Mouse (Mus musculus) gastrocnemius, postnatal 36 days (tissue): Measurements from ENCODE around the gene L3hypdh. TPM values are rescaled to one million over a fixed set of nuclear protein-coding genes. Genes with fewer than 3 reads are reported as not detected.

Experiments
- DNase-seq, 2 experiments: peaks; one replicate each; pipeline ENCODE4 v3.0.0; 2022
- intact Hi-C: fragments of 180-260 bp; cut with DNase I; formaldehyde crosslinking; loops from one replicate; pipeline ENCODE4 v1.15.1; 2025
- long read RNA-seq, 2 experiments: library from polyadenylated mRNA; stranded (forward); transcript quantifications; one replicate each; pipeline ENCODE4 v2.0.0; 2021
- total RNA-seq, 2 experiments: library from RNA; stranded (reverse); gene quantifications; 2 replicates each; pipeline ENCODE4 v1.2.3; 2021

Gene L3hypdh
- total RNA-seq, result under 1 TPM; 0.87 to 0.94 TPM
- long read RNA-seq, experiment 1, result 0 reads
- long read RNA-seq, experiment 2, partial matches to known transcripts, result 1 of 3 reads
- long read RNA-seq, experiment 2, other reads (novel, unspliced or antisense), result 0 of 3 reads

DNA sequence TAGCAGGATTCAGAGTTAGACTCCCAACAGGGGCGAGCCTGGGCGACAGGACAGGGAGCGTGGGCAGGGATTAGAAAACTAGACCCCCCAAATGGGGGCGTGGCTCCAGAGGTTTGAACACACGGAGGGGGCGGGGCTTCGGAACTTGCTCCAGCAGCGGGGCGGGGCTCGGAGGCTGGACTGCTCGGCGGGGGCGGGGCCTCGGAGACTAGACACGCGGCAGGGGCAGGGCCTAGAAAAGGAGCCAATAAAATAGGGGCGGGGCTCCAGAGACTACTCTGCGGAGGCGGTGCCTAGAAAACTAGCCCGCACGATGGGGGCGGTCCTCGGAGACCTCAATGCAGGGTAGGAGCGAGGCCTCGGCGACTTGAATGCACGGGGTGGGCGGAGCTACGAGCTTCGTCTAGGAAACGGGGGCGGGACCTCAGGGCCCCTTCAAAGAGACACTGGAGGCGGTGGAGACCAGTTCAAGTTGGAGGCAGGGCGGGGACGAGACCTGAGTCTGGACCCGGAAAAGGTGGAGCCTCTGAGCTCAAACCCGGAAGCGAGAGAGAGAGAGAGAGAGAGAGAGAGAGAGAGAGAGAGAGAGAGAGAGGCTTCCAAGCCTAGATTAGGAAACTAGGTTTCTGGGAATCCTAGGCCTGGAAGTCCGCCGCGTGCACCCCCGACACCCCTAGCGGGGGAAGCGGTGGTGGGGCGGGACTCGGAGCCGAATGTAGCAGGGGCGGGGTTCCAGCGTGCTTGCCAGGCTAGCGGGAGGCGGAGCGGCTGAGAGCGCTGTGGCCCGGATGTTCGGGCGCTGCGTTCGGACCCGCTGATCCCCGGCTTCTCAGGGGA is at the start of gene L3hypdh, which contains the start of gene Jkamp:
L3hypdh (minus strand) TSS at position 111 of the 837 bp plus-strand sequence.
Jkamp (plus strand) TSS at position 261 of the 837 bp plus-strand sequence.
- DNase-seq, result peak; percentile 97 to 99
- intact Hi-C loops, result no loop called here

DNA sequence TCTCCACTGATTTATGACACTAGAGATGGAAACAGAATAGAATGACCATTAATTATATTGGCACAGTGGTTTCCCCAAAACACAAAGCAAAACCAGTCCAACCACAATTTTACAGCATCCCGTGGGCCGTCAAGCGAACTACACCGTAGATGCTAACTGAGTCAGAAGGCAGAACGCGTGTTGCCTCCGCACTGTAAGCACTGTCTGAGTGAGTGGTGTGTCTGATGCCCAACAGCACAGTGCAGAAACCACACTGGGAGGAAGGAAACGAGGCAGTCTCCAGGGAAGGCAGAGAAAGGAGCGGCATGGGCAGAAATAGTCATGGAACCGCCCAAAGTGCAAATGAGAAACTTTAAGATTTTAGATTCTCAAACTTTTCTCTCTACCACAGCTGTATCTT is 44.0 kb upstream of the L3hypdh start:
- intact Hi-C loops, result no loop called here
- no peak for DNase-seq

DNA sequence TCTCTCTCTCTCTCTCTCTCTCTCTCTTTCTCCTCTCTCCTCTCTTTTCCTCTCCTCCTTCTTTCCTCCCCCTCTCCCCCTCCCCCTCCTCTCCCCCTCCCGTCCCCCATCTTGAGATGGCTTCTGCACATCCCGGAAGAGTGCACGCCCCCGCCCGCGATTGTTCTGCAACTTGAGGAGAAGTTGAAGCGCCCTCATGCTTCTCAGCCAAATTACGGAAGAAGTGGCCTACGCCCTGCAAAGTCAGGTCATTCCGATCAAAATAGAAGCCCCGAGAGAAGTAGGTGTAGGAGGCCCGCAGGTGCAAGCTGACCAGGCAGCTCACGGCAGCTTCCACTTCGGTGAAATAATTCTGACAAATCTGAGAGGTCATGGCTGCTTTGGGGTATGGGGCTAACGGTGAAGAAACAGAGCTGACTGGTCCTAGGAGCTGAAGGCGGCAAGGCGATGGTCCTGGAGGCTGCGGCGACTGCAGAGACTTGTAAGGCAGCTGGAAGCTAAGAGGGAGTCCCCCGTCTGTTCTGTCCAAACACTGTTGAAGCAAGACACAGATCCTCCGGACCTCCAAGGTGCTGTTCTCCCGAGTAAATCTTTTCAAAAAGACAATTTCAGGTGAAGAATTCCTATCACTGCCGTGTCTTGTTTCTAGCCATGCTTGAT is 30.6 kb upstream of the L3hypdh start:
- intact Hi-C loops, result no loop called here
- no peak for DNase-seq

DNA sequence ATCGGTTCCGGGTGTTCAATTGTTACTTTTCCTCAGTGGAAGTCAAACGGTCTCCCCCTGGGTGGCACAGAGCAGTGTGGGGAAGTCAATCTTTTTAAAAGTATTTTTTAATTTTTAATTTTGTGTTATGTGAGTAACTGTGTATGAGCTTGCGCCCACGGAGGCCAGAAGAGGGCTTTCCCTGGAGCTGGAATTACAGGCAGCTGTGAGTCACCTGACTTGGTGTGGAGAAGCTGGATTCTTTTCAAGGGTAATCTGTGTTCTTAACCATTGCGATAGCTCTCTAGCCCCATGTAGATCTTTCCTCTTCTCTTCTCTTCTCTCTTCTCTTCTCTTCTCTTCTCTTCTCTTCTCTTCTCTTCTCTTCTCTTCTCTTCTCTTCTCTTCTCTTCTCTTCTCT is 29.9 kb upstream of the L3hypdh start:
- intact Hi-C loops, result no loop called here
- no peak for DNase-seq

DNA sequence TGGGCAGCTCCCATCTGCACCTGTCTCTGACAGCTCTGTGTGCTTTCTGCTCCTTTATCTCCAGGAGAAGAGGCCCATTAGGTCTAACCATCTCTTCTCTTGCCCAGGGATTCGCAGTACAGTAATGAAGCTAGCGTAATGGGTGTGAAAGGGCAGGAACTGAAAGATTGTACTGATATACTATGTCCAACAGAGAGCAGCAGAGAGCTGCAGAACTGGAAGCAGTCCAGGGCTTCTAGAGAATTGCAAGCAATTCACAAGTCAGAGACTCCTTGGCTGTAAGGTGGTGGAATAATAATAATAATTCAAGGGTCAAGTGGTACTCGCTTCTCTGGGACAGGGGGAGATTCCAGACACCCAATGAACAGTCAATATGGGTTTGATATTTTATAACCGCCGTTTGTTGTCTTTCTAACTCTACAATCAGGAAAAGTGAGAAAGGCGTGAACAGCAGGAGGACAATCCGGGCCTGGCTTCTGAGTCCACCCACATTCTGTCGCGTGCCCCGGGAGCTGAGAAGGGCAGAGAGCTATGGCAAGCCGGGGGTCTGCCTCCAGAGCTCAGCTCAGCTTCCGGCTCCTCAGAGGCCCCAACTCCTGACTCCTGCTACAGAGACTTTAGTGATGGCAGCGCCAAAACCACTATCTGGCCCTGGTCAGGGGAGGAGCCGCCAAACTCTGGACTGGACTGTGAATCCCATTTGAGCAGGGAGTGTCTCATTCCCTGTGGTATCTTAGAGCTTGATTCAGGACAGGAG is 19.5 kb upstream of the L3hypdh start:
- intact Hi-C loops, result loop anchor here (5.0 to 10.0 kb wide), 2 partner anchors 323 to 550 kb away; no protein-coding TSS in a partner anchor
- DNase-seq, result peak; percentile 33 to 44

DNA sequence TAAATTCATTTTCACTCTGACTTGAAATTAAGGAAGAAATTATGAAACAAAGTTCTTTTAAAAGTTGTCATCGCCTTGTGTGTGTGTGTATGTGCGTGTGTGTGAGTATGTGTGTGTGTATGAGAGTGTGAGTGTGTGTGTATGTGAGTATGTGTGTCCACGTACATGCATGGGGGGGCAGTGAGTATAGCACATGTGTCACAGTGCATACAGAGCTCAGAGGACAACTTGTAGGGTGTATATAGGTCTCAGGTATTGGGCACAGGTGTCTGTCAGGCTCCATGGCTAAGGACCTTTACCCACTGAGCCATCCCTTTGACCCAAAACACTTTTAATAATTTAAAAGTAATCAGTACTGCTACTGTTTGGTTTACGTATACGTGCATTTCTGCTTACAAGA is 18.8 kb upstream of the L3hypdh start:
- intact Hi-C loops, result loop anchor here (5.0 to 10.0 kb wide), 2 partner anchors 323 to 551 kb away; no protein-coding TSS in a partner anchor
- no peak for DNase-seq

DNA sequence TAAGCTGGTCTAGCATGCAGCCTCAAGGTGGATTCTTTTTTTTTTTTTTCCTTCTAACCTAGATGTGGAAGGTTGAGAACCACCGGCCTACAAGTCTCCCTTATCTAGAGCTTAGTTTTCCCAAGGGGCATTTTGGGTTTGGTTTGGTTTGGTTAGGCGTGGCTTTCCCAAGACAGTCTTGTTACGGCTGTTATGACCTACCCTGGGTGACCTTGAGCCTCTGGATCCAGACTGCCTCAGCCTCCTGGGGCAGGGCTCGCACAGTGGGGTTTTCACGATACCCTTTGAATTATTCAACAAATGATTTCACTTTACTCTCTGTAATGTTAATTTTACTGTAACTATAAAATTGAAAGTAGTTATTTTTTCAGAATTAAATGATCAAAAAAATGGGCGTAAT is 17.5 kb upstream of the L3hypdh start:
- intact Hi-C loops, result loop anchor here (5.0 to 10.0 kb wide), 2 partner anchors 325 to 552 kb away; no protein-coding TSS in a partner anchor
- no peak for DNase-seq

DNA sequence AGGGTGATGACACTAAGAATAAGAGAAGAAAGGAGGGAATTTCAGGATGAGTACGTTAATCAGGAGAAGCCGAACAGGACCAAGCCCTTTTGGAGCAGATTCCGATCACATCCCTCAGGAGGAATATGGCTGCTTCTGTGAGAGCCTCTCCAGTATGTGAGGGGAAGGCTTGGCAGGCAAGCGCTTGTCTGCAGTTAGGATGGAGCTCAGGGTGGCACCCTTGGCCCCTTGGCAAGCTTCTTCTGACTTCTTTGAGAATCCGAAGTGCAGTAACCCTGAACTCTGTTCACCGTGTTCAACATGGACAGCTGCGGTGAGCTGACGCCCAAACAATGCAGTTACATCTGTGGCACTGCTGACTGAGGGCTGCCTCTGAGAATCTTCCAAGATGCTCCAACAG is 11.7 kb upstream of the L3hypdh start:
- intact Hi-C loops, result no loop called here
- DNase-seq, result no peak

DNA sequence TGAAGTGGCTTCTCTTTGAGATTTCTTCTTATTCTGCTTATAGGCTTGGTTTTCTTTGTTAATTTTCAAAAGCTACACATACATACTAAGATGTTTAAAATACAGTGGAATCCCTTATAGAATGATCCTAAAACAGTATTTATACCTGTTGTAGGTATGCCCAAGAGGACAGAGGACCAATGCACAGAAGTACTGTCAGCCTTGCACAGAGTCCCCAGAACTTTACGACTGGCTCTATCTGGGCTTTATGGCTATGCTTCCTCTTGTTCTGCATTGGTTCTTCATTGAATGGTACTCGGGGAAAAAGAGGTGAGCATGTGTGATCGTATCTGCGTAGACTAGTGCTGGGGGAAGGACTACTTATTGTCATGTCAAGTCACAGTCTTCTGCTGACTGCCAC is 4.6 kb upstream of the L3hypdh start:
- intact Hi-C loops, result no loop called here
- no peak for DNase-seq

DNA sequence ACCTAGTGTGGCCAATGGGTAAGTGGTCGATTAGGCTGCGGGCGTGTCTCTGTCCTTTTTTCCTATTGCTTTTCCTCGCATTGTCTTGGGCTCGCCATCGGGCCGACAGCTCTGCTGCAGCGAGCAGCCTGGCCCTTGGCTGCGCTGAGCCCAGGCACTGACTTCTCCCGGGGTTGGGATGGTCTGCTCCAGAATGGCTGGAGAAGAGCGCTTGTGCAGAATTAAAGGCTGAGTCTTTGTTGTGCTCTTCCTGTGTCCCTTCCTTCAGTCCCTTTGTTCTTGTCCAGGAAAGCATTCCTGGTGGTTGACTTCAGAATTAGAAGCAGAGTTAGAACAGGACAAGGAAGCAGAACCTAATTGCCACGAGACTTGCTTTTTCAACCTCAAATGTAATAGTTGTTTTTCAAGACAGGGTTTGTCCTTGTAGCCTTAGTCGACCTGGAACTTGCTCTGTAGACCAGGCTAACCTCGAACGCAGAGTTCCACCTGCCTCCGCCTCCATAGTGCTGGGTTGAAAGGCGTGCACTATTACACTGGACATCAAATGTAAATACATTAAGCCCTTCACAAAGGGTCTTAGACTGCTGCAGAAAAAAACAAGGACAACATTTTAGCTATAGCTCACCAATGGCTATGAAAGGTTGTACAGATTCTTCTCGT is 1.1 kb upstream of the L3hypdh start:
- intact Hi-C loops, result no loop called here
- no peak for DNase-seq

DNA sequence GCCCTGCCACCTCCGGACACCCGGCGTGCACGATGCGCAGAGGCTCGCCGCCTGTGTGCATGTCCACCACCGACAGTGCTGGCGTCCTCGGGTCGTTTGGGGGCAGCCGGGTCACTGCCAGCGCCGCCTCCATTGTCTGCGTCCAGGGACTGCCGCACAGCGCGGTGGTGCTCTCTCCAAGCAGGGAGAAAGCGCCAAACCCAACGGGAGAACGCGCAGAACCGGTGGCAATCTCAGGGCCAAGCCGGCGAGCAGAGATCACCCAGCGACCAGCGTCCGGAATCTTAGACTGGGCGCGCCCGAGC is 263 bp downstream of the L3hypdh start:
- no peak for DNase-seq
- intact Hi-C loops, result no loop called here

DNA sequence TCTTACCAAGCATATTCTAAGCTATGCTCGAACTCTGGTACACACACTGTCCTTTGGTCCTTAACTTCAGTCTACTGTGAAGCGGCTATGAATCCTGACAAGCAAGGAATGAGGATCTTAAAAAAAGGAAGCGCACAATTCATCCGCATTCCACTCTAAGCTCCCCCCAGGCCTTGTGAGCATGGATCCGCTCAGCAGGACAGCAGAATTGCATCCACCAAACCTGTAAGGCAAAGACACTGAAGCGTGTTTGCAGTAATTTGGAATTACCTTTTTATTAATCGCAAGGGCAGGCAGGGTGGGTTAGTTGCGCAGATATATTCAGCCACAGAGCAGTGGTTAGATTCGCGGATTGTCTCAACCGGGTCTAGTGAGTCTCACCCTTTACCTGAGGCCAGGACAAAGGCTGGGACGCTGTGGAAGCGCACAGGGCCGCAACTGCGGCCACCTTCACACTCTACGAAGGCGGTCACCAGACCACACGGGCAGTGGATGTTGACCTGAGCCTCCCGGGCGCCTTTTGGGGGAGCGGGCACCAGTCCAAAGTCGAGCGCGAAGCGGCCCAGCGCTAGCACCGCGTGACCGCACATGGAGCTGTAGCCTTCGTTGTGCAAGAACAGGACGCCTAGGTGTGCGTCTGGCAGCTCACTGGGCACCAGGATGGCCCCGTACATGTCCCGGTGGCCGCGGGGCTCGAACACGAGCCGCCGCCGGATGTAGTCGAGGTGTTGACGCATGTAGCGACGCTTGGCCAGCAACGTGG is 797 bp downstream of the L3hypdh start:
- intact Hi-C loops, result no loop called here
- DNase-seq, result no peak

DNA sequence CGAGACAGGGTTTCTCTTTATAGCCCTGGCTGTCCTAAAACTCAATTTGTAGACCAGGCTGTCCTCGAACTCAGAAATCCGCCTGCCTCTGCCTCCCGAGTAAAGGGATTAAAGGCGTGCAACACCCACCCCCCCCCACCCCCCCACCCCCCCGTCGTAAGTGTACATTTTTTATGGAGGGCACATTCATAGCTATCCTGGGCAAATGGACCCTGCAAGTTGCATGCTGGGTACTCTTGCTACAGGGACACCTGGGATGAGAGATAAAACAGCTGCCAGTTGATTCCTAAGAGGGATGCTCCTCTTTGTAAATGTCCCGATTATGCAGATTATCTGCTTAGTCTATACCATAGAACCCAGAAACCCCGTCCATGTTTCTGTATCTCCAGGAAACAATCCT is 2.0 kb downstream of the L3hypdh start:
- DNase-seq, result no peak
- intact Hi-C loops, result no loop called here

DNA sequence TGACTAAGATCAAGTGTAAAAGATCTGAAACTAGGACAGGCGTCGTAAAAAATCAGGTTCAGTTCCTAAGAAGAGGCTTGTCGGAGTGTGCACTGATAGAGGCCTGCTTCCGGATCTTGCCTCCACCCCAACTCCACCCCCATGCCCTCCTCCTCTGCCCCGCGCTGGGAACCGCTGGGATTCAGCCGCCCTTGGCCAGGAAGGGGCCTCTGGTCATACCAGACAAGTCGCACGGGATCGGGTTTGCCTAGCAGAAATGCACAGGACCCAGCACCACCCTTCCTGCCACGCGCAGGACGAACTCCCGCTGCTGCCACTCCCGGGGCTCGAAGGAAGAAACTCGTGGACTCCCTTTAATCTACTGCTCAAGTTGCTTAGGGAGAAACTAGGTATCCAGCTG is 2.9 kb downstream of the L3hypdh start:
- DNase-seq, result no peak
- intact Hi-C loops, result no loop called here

DNA sequence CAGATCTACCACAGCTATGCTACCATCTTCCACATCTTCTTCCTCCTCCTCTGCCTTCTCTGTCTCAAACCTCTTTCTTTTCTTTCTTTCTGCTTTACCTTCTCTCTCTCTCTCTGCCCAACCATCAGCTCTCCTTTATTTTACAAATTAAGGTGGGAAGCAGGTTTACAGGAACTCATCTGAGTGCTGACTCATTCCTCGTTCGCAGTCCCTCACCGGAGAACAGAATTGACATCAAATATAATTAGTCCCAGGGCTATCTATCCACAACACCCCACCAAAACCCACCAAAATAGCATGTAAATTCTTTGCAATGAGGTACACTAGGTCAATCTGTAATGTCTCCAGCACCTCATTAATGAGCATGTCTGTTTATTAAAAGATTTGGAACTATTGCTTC is 3.3 kb downstream of the L3hypdh start:
- no peak for DNase-seq
- intact Hi-C loops, result no loop called here

DNA sequence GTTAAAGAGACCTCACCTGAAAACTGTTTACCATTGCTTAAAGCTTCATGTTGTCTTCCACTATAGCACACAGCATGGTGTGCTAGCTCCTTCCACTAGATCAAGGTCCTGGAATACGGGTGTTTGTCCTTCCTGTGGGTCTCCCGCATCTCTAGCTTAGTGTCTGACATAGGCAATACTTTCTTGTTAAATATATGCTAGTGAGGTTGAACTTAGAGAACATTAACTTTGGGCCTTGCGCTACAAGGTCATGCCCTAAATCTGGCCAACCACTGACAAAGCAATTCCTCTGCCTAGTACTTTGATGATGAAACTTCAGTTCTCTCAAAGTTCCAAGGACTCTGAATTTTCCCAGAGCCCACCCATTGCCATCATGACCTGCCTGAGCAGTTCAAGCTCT is 7.0 kb downstream of the L3hypdh start:
- no peak for DNase-seq
- intact Hi-C loops, result no loop called here

DNA sequence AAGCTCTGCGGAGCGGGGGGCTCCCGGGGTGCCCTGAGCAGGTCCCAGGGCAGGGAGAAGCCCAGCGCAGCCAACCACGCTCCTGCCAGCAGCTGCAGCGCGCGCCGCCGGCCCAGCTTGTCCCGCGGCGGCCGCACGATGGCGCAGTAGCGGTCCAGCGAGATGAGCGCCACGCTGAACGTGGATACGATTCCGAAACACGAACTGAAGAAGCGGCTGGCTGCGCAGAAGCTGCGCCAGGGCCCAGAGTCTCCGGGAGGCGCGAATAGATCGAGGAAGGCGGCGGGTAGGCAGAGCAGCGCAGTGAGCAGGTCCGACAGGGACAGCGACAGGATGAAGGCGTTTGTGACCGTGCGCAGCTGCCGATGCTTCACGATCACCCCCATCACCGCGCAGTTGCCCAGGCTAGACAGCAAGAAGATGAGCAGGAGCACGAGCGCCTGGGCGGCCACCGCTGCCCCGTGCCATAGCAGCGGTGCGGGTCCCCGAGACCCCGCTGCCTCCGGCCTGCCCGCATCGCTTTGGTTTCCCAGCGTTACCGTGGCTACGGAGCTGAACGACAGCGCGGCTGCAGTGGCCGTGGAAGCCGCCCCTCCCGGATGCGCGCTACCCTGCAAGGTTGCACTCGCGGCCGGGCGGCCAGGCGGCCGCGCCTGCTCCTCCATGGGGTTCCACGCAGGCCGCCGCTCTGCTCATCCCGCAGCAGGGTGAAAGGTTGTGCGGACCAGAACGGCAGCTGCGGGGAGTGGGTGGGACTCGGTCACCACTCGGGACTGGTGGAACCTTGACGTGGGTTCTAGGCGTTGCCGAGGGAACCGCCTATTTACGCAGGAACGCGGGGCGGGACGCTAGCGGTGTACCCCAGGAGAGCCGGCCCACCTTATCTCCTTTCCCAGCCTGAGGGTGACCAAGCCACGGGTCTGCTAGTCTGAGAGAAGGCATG is 14.6 kb downstream of the L3hypdh start, which contains the start of gene Gpr135:
Gpr135 (minus strand) TSS at position 799 of the 943 bp plus-strand sequence.
- intact Hi-C loops, result no loop called here

DNA sequence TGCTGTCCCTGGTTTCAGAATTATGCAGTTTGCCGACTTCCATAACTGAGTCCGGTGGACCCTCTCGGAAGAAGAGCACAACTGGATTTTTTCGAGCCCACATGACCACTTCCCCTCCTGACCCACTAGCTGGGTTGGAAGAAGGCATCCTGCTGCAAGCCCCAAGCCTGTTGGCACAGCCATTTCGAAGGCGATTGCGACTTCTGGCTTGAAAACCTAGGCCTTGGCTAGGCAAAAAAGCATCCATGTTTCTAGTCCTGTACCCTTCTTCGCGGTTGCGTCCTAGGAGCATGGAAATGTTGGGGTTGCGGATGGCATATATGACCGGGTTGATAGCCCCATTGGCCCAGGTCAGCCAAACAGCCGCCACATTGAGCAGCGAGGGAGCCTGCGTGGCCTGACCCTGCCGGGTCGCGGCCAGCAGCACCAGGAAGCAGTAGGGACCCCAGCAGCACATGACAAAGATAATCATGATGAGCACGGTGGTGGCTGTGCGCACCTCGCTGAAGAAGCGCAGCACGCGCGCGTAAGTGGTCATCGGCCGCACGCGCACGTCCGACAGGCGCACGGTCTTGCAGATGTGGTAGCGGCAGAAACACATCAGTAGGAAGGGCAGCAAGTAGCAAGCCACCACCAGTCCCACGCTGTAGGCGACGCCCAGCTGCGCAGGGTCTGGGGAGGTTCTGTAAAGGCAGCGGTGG is 15.5 kb downstream of the L3hypdh start:
- no peak for DNase-seq
- intact Hi-C loops, result no loop called here

More for the DNA sequence above, 14.6 kb downstream of the L3hypdh start, which contains the start of gene Gpr135:
- peak; percentile 77 to 79 for DNase-seq
